In genomic region chr19:8820424-8820956, GRCm38 (mm10) we compare ENCODE assay signal across 8 mouse cellular contexts. TPM values are rescaled to one million over a fixed set of nuclear protein-coding genes. Genes with fewer than 3 reads are reported as not detected.
DNase-seq lines count a peak whose midpoint lies in the region; ATAC-seq and TF ChIP-seq lines count a peak whose summit lies in the region.

No protein-coding gene starts in this region.

- DNase-seq in frontal cortex, adult 2 months (ENCODE audit: extremely low spot score in 1 of 2, low spot score in 1 of 2): no peak
- DNase-seq in spleen, adult 2 months (ENCODE audit: low read depth in 1 of 2, low spot score in 2 of 2): no peak
- DNase-seq in spleen, postnatal 36 days (ENCODE audit: low spot score in 2 of 2): no peak
- no peak for DNase-seq in midbrain, embryonic 14.5 days
- no peak for DNase-seq in adrenal gland, adult 2 months
- DNase-seq in urinary bladder, postnatal 25 days (ENCODE audit: low spot score): no peak

- peak; percentile 15; the same call in 1 of the 2 replicates for ATAC-seq in frontal cortex, adult (ENCODE audit: low TSS enrichment)
- ATAC-seq in inflammation-experienced regulatory T-cells, adult 6 months: peak; percentile 0
- ATAC-seq in midbrain, embryonic 14.5 days (ENCODE audit: low FRiP score, low TSS enrichment): peak; percentile 15

- H3K4me1 ChIP-seq in spleen, adult 2 months (ENCODE audit: control insufficient read depth, insufficient read depth, insufficient read length): peaks cover 7% of the 10 kb centered on the region
- H3K4me1 ChIP-seq in midbrain, embryonic 14.5 days (ENCODE audit: control insufficient read depth, insufficient read depth, low read length): peaks cover 37% of the 10 kb centered on the region

- peak overlapping the region; percentile 98 for H3K27ac ChIP-seq in spleen, adult 2 months (ENCODE audit: insufficient read depth, low read length)
- peak overlapping the region; percentile 94 for H3K27ac ChIP-seq in midbrain, embryonic 14.5 days (replicated peaks; ENCODE audit: low read depth, low read length)

- peak overlapping the region; percentile 79 for H3K4me2 ChIP-seq in midbrain, embryonic 14.5 days (ENCODE audit: low read length)

- H3K36me3 ChIP-seq in spleen, adult 2 months (ENCODE audit: control insufficient read depth, insufficient read depth, low read length): peaks cover 24% of the 10 kb centered on the region
- peaks cover 41% of the 10 kb centered on the region for H3K36me3 ChIP-seq in midbrain, embryonic 14.5 days (ENCODE audit: control insufficient read depth, insufficient read depth, low read length)

- no peak for TF ChIP-seq POLR2A in spleen, adult 2 months (IDR thresholded peaks at IDR 0.05; ENCODE audit: low read depth, low read length)

- under 1% methylated on average over 47 of the region's 48 CpGs for WGBS in spleen, adult 2 months
- under 1% methylated on average over 48 of the region's 48 CpGs for WGBS in midbrain, embryonic 14.5 days

- no peaks in the 10 kb centered on the region for H3K27me3 ChIP-seq in spleen, adult 2 months (ENCODE audit: control insufficient read depth, insufficient read depth, low read length)
- H3K27me3 ChIP-seq in midbrain, embryonic 14.5 days (ENCODE audit: control insufficient read depth, insufficient read depth, low read length): no peaks in the 10 kb centered on the region

- peak overlapping the region; percentile 92 for H3K9ac ChIP-seq in midbrain, embryonic 14.5 days (replicated peaks; ENCODE audit: low read length)

- no peak for TF ChIP-seq CTCF in spleen, adult 2 months (IDR thresholded peaks at IDR 0.05; ENCODE audit: extremely low read depth, insufficient read depth, insufficient read length, insufficient replicate concordance)

- no peaks in the 10 kb centered on the region for H3K9me3 ChIP-seq in midbrain, embryonic 14.5 days (ENCODE audit: control insufficient read depth, low read length)

- H3K4me3 ChIP-seq in spleen, adult 2 months (ENCODE audit: extremely low read depth, insufficient read depth, insufficient read length): peak overlapping the region; percentile 91
- peak overlapping the region; percentile 98 for H3K4me3 ChIP-seq in midbrain, embryonic 14.5 days (replicated peaks; ENCODE audit: low read depth, low read length)

RNA-seq across cellular contexts. Expression of gene Hnrnpul2, which starts 0.7 kb away (rescaled TPM):
- polyA plus RNA-seq in frontal cortex, adult 2 months (2012; rRNA removed): 92.6 and 96.8 TPM in 2 replicates
- polyA plus RNA-seq in spleen, adult 2 months (2012; rRNA removed): 22.0 and 25.4 TPM in 2 replicates
- 1 to 10 TPM; 5.0 to 8.3 (median 5.9) TPM for polyA plus RNA-seq in inflammation-experienced regulatory T-cells, adult 6 months (2017; shearing (Covaris generic))
- 8.8 and 9.6 TPM in 2 replicates for polyA plus RNA-seq in midbrain, embryonic 14.5 days (2014; fragmentation: Nextera tagmentation; extraction: Ambion mirVana)
- 10 to 100 TPM; 56.3 to 57.4 TPM for total RNA-seq in adrenal gland, adult 2 months (2021)
- polyA plus RNA-seq in adrenal gland, adult 2 months (2012; rRNA removed): 8.4 and 10.0 TPM in 2 replicates

RNA-seq across cellular contexts. Expression of gene Ttc9c, which starts 1.4 kb away (rescaled TPM):
- 27.2 and 30.9 TPM in 2 replicates for polyA plus RNA-seq in frontal cortex, adult 2 months (2012; rRNA removed)
- polyA plus RNA-seq in spleen, adult 2 months (2012; rRNA removed): 13.2 and 14.2 TPM in 2 replicates
- 10 to 100 TPM; 38.6 to 60.1 (median 53.7) TPM for polyA plus RNA-seq in inflammation-experienced regulatory T-cells, adult 6 months (2017; shearing (Covaris generic))
- polyA plus RNA-seq in midbrain, embryonic 14.5 days (2014; fragmentation: Nextera tagmentation; extraction: Ambion mirVana): 37.5 and 55.8 TPM in 2 replicates
- total RNA-seq in adrenal gland, adult 2 months (2021): 10 to 100 TPM; 28.8 to 39.3 TPM
- polyA plus RNA-seq in adrenal gland, adult 2 months (2012; rRNA removed): 5.4 and 7.0 TPM in 2 replicates

RNA-seq across cellular contexts. Expression of gene AC129217.1, which starts 9.1 kb away (rescaled TPM):
- not detected in 2 replicates for polyA plus RNA-seq in frontal cortex, adult 2 months (2012; rRNA removed)
- not detected in 2 replicates for polyA plus RNA-seq in spleen, adult 2 months (2012; rRNA removed)
- not detected for polyA plus RNA-seq in inflammation-experienced regulatory T-cells, adult 6 months (2017; shearing (Covaris generic))
- not detected in 2 replicates for polyA plus RNA-seq in midbrain, embryonic 14.5 days (2014; fragmentation: Nextera tagmentation; extraction: Ambion mirVana)
- total RNA-seq in adrenal gland, adult 2 months (2021): 10 to 100 TPM in 1 of 2 experiments, not detected in 1; 11.6 TPM
- not detected in 2 replicates for polyA plus RNA-seq in adrenal gland, adult 2 months (2012; rRNA removed)

RNA-seq across cellular contexts. Expression of gene Bscl2, which starts 16.8 kb away (rescaled TPM):
- 122 and 130 TPM in 2 replicates for polyA plus RNA-seq in frontal cortex, adult 2 months (2012; rRNA removed)
- polyA plus RNA-seq in spleen, adult 2 months (2012; rRNA removed): 91.7 and 116 TPM in 2 replicates
- 100 to 1,000 TPM in 1 of 3 experiments, 10 to 100 TPM in 2; 81.9 to 106 (median 95.9) TPM for polyA plus RNA-seq in inflammation-experienced regulatory T-cells, adult 6 months (2017; shearing (Covaris generic))
- polyA plus RNA-seq in midbrain, embryonic 14.5 days (2014; fragmentation: Nextera tagmentation; extraction: Ambion mirVana): 78.2 and 98.7 TPM in 2 replicates
- 100 to 1,000 TPM; 178 to 191 TPM for total RNA-seq in adrenal gland, adult 2 months (2021)
- 373 and 386 TPM in 2 replicates for polyA plus RNA-seq in adrenal gland, adult 2 months (2012; rRNA removed)

RNA-seq across cellular contexts. Expression of gene Zbtb3, which starts 18.1 kb away (rescaled TPM):
- 3.8 and 4.6 TPM in 2 replicates for polyA plus RNA-seq in frontal cortex, adult 2 months (2012; rRNA removed)
- polyA plus RNA-seq in spleen, adult 2 months (2012; rRNA removed): 2.4 and 2.5 TPM in 2 replicates
- 1 to 10 TPM; 2.1 to 3.0 (median 2.7) TPM for polyA plus RNA-seq in inflammation-experienced regulatory T-cells, adult 6 months (2017; shearing (Covaris generic))
- 7.2 and 7.9 TPM in 2 replicates for polyA plus RNA-seq in midbrain, embryonic 14.5 days (2014; fragmentation: Nextera tagmentation; extraction: Ambion mirVana)
- total RNA-seq in adrenal gland, adult 2 months (2021): 1 to 10 TPM; 2.1 to 3.4 TPM
- polyA plus RNA-seq in adrenal gland, adult 2 months (2012; rRNA removed): 1.9 and 2.4 TPM in 2 replicates
